Mouse (Mus musculus): ENCODE measurements around the gene Zfp276.

The Zfp276 gene

GRCm38 (mm10) chr8:123291716-123292115 is 37.7 kb downstream of the Zfp276 start:
- no peak for DNase-seq

GRCm38 (mm10) chr8:123292281-123292680 is 38.3 kb downstream of the Zfp276 start:
- DNase-seq, result no peak

GRCm38 (mm10) chr8:123292785-123293184 is 38.8 kb downstream of the Zfp276 start:
- DNase-seq, result no peak

GRCm38 (mm10) chr8:123298301-123298700 is 44.3 kb downstream of the Zfp276 start:
- no peak for DNase-seq

GRCm38 (mm10) chr8:123308738-123309137 is 54.7 kb downstream of the Zfp276 start:
- DNase-seq, result no peak

GRCm38 (mm10) chr8:123317781-123318466 is 63.9 kb downstream of the Zfp276 start:
- DNase-seq, result no peak

GRCm38 (mm10) chr8:123318467-123318911 is 64.5 kb downstream of the Zfp276 start, which contains the start of gene Fanca:
Gene Fanca (minus strand): TSS chr8:123318576.
- peak; percentile 94 to 95 for DNase-seq
